Mouse (Mus musculus) left cerebral cortex, postnatal 14 days (tissue): ENCODE measurements at regions not wholly inside any gene's neighbourhood (a gene's known extent, or its start where the extent isn't known, plus 50 kb on each side); places are given as distances from the start of the nearest gene placed in this dataset.

Experiments used
- DNase-seq, 2 experiments: peaks; one replicate each; pipeline ENCODE4 v3.0.0; 2021 to 2022; ENCODE audit warnings: low spot score in 2 of 2, mixed read lengths in 1 of 2
- intact Hi-C: fragments of 180-260 bp; cut with DNase I; formaldehyde crosslinking; loops from one replicate; pipeline ENCODE4 v1.15.1; 2025

DNA sequence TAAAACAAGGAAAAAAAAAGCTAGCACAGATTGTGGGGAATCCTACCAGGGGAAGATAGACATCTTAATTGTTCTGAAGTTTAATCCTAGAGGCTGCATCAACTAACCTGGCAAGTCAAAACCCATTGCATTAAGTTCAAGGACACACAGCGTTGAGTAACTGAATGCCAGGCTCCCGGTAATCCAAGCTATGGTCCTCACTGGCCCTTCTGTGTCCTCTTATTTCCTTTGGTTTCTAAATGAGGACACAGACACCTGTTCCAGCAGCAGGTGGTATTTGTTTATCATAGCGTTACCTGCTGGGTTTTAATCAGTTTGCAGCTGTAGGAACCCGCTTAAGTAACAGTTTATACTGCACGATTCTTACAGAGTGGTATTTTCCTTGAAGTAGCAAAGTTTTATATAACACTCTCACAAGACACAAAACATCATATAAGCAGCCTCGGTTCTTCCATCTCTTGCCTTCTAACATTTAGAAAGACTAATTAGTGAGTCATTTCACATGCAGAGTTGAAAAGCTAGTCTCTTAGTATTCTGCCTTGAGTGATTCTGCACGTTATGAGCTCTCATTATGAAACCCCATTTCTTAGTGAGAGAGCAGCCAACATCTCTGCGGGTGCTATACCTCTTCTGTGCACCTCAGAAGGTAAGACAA is 1832.0 kb upstream of the Pcdh7 start:
- intact Hi-C loops: no loop called here
- peak in 1 of 2 experiments; percentile 26 for DNase-seq

DNA sequence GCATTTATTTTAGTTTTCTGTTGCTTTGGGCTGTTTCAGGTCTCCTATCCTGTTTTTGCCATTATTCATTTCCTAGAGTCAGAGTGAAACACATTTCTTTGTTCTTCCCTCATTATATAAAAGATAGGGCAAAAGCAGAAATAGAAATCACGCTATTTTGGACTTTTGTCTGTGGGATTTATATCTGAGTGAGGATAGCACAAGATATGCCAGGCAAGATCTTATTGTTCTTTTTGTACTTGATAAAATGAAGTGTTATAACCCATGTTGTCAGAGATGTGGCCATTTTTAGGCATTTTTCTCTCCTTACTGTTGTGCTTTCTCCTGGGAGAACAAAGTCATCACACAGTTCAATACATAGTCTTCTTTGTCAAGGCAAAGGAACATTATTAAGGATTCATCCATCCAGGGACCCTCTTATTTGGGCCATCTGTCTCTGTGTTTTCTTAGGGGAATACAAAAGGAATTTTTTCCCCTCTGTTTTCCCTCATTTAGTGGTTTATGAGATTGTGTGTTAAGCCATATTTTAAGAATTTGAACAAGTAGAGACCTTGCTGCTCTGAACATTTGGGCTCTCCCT is 1825.9 kb upstream of the Pcdh7 start:
- no peak for DNase-seq
- intact Hi-C loops: no loop called here

DNA sequence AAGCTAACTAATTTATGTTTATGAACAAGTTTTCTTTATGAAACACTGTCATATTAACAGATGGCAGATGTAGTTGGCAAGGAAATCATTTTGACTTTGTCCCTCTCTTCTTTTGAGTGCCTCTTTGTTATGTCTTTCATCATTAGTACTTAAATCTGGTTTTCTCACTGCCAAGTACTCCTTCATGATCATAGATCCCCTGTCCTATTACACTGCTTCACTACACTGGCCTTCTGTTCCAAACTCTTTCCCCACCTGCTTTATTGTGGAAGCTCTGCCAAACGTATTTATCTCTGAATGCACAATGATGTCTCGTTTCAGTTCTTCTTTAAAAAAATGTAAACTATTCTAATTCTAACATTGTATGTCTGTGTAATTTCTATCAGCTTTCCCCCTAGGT is 1776.3 kb upstream of the Pcdh7 start:
- intact Hi-C loops: no loop called here
- no peak for DNase-seq

DNA sequence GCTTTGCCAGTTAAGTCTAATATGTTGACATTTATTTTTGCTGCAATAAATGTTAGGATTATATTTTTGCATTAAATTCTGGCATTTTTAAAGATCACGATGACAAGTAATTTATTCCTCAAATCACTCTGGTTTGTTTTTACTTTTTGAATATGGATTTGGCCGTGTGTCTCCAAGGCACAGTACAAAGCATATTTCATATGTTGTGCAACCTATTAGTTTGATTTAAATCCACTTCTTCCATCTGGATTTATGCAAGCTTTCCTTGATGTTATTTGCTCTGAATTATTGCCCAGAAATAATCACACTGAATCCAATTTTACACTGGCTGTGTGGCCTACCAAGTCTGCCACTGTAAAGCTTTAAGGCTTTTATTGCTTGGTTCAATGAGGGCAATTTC is 1741.3 kb upstream of the Pcdh7 start:
- DNase-seq: no peak
- intact Hi-C loops: no loop called here

DNA sequence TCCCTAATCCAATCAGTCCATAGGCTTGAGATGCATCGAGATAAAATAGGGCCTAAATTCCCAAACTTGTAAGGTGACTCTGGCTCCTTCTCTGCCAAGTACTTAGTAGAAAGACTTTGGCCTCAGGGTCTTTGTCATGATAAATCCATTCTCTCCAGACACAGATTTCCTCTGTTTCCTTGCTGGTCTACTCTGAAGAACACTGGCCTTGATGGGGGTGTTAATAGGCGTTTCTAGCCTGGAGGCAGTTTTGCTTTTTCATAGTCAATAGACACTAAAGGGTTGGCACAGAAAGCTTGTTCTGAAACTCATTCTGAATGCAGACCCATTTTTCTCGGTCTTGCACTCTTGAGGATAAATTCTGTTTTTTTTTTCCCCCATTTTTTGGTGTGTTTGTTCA is 1709.9 kb upstream of the Pcdh7 start:
- DNase-seq: no peak
- intact Hi-C loops: no loop called here

DNA sequence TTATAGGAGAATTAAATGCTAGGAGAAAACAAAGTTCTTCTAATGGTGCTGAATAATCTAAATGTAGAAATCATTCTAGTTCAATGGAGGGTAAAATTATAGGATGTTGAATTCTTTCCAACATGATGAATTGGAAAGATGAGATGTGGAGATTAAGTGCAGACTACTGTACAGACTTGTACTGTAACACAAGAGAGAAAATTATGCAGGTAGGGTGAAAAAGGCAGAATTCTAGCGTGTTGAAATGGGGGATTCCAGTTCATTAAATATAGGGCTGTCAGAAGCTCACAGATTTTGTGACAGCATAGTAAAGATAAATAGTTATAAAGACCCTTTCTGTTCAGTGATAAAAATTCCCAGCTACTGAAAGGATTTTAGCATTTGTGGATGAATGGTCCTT is 1697.3 kb upstream of the Pcdh7 start:
- intact Hi-C loops: no loop called here
- DNase-seq: no peak
